Mouse (Mus musculus) embryonic stem cell, embryonic (primary cell): ENCODE measurements around the gene Dock1.

Experiments used
- CTCF ChIA-PET, 4 experiments: fragments of 300-600 bp in 2 of 4; fragments of 350-600 bp in 2 of 4; sonication (Branson Sonifier 250); formaldehyde crosslinking; loops; one replicate each; lab custom pipeline; 2022; ENCODE audit warnings: inconsistent platforms in 2 of 4; lab: Charles Lee
- POLR2A ChIA-PET, 4 experiments: fragments of 300-600 bp in 2 of 4; fragments of 350-600 bp in 2 of 4; sonication (Branson Sonifier 250); formaldehyde crosslinking; loops; one replicate each; lab custom pipeline; 2022; ENCODE audit warnings: antibody characterized with exemption in 4 of 4, inconsistent platforms in 1 of 4; lab: Charles Lee

Gene Dock1

DNA sequence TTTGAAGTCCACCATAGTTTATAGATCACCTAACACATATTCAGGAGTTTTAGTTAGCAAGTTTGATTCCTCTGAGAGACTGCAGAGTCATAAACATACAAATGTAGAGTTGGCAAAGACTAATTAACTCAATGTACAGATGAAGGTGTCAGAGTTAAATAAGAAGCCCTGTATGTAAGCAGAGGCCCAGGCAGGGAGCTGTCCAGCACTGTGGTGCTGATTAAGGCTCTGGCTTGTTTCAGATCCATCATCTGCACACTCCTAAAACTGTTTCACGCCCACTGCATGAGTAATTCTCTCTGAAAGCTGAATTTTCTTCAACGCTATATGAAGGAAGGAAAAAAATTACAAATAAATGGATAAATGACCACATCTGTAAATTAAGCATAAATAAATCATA is 193.7 kb downstream of the Dock1 start:
- ChIA-PET CTCF (no interaction called here), POLR2A (interaction anchor here in 1 of 4 experiments (0.6 kb wide), 1 partner anchor 661 kb away, joined by 3 read pairs; no protein-coding TSS in a partner anchor)

DNA sequence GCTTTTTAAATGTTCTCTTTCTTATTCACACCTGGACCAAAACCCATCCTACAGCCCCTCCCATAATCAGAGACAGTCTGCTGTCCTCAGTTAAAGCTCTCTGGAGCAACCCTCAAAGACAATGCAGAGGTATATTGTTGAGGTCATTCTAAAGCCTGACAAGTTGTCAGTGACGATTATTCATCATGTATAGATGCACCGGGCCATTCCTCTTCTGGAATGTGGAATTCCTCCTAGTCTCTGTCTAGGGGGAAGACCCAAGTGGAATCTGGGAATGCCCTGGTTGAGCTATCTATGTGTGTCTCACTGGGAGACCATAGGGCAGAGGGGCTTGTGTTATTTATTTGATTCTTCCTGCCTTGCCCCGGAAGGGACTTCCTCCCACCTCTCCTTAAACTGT is 202.1 kb downstream of the Dock1 start:
- CTCF ChIA-PET = interaction anchor here in 1 of 4 experiments (0.5 kb wide), 1 partner anchor 236 kb away, joined by 4 read pairs; no protein-coding TSS in a partner anchor
- POLR2A ChIA-PET = interaction anchor here in 2 of 4 experiments (0.7 to 1.4 kb wide), 4 partner anchors 24 to 101 kb away, joined by 3 to 6 read pairs (median 4); no protein-coding TSS in a partner anchor

DNA sequence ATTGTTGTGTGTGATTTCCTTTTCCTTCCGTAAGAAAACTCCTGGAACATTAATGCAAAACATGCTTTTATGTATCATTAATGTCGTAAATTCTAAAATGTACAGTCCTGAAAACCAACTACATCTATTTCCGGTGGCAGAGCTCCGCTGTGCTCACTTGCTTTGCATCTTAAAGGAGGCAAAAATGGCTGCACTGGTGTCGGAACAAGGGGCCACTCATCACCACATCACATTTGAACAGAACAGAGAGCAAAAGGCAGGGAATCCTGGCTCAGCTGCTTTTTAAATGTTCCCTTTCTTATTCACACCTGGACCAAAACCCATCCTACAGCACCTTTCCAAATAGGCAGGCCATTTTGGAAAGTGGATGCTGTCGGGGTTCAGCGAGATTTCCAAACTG is 202.5 kb downstream of the Dock1 start:
- POLR2A ChIA-PET = interaction anchor here in 1 of 4 experiments (1.3 to 1.4 kb wide), 2 partner anchors 95 to 101 kb away, joined by 4 to 6 read pairs; no protein-coding TSS in a partner anchor

DNA sequence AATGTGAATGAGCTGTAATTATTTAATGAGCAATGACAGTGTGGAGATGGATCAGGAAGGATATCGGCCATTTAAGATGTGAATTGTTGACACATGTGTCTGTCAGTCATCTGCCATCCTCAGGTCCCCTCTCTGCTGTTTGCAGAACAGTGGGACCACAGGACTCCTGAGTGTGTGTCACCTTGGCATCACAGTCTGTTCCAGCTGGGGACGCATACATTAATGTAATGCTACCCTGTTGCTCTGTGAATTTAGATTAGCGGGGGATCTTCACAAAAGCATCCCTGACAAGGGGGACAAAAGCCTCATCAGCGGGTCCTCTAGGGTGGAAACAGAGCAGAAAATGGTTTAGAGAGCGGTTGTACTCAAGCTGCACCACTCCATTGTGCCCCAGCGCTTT is 208.5 kb downstream of the Dock1 start:
- ChIA-PET POLR2A (interaction anchor here in 1 of 4 experiments (0.7 kb wide), 1 partner anchor 106 kb away, joined by 3 read pairs; no protein-coding TSS in a partner anchor), CTCF (no interaction called here)

More for the DNA sequence above, 202.5 kb downstream of the Dock1 start:
- CTCF ChIA-PET = interaction anchor here in 1 of 4 experiments (0.7 kb wide), 1 partner anchor 67 kb away, joined by 3 read pairs; no protein-coding TSS in a partner anchor

DNA sequence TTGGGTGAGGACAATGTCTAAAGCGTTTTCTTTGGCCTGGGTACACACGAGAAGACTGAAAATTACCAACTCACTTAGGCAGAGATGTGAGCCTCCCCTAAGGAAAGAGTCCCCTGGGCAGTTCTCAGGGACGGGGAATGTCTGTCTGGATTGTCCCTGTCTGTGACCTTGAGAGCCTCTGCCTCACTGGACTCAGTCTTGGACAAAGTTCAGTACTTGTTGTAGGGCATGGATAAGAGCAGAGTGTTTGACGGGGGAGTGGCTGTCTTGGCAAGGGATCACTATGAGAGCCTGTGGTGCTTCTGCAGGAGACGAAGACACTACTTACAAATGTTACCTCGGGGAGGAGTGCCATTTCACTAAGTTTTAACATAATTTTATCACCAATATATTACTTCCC is 210.0 kb downstream of the Dock1 start:
- ChIA-PET CTCF (no interaction called here), POLR2A (interaction anchor here in 1 of 4 experiments (1.6 kb wide), 1 partner anchor 11 kb away, joined by 3 read pairs; no protein-coding TSS in a partner anchor)

DNA sequence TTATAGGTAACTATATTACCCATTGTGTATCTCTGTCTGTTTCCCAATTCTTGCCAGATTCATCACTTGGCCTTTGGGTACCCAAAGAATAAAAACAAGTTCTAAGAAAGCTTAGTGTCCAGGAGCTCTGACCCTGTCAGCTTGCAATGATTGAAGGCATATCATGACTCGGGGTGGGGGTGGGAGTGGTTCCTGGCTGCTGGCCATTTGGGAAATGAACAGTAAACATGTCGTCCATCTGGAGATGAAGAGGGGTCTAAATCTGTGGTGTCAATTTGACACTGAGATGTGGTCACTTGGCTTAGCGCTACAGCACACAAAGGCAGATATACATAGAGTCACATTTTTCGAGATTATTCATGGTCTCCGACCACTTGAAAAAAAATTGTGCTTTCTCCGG is 213.1 kb downstream of the Dock1 start:
- POLR2A ChIA-PET = interaction anchor here in 1 of 4 experiments (0.6 kb wide), 1 partner anchor 1359 kb away, joined by 3 read pairs; no protein-coding TSS in a partner anchor
- CTCF ChIA-PET = interaction anchor here in 2 of 4 experiments (0.6 kb wide), 2 partner anchors 55 to 179 kb away, joined by 4 to 5 read pairs; partner anchors contain the start of gene Fam196a (in 1 of the 2)

DNA sequence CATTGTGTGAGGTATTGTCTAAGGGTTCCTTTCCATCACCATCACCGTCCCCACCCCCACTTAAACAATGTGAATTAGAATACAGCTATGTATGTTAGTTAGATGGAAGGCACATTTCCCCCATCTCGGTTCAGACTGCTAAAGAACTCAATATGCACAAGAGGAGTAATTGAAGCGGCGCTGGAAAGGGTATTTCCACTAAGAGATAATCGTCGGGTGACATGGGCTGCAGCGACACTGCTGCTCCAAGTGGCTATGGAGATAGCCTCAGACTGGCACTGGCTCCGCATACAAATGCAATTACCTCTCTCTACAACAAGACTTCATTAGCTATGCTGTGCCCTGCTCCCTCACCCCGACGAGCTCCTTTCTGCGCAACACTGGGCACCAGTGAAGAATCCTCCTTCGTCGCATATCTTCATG is 222.0 kb downstream of the Dock1 start:
- ChIA-PET POLR2A (interaction anchor here in 2 of 4 experiments (1.0 to 1.2 kb wide), 2 partner anchors 11 to 46 kb away, joined by 3 to 4 read pairs; partner anchors contain the start of gene Fam196a (in 1 of the 2)), CTCF (interaction anchor here in 2 of 4 experiments (0.8 to 1.6 kb wide), 10 partner anchors 10 to 595 kb away, joined by 3 to 7 read pairs (median 4); partner anchors contain the start of gene Fam196a (in 2 of the 2))

DNA sequence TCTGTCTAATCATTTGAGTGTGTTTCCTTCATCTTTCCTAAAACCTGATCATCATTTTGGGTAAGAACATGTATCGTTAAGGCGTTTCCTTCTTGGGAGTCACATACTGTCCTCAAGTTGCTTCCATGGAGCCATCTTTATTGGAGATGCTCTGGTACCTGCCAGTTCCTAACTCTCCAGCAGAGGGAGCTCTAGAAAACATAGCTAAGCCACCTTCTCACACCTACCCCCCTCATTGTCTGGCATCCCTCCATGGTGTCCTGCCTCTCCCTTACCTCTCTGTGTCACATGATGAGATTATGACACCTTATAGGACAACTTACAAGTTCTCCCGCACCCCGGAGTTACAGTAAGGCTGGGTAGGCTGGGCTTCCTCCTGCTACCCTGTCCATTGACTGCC is 222.5 kb downstream of the Dock1 start:
- CTCF ChIA-PET = interaction anchor here (0.6 to 1.6 kb wide), 16 partner anchors 10 to 749 kb away, joined by 3 to 12 read pairs (median 4); partner anchors contain the start of gene Fam196a (in 2 of the 4)
- POLR2A ChIA-PET = interaction anchor here in 2 of 4 experiments (1.0 to 1.2 kb wide), 2 partner anchors 11 to 46 kb away, joined by 3 to 4 read pairs; partner anchors contain the start of gene Fam196a (in 1 of the 2)

DNA sequence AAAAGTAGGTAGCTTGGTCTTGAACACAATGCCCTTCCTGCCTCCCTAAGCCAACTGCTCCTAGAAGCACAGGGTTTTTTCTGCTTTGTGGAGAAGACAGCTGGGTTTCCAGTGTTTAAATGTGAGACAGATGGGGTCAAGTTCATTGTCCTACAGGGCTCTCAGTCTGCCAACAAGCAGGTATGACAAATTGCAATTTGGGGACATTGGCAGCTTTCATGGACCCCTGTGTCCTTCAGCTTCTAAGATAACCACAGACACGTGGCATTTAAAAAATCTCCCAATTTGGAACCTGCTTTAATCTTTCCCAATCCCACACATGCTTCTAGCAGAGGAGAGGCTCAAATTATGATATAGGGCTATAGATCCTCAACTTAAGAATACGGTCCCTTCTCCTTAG is 224.2 kb downstream of the Dock1 start:
- ChIA-PET CTCF (no interaction called here), POLR2A (no interaction called here)

DNA sequence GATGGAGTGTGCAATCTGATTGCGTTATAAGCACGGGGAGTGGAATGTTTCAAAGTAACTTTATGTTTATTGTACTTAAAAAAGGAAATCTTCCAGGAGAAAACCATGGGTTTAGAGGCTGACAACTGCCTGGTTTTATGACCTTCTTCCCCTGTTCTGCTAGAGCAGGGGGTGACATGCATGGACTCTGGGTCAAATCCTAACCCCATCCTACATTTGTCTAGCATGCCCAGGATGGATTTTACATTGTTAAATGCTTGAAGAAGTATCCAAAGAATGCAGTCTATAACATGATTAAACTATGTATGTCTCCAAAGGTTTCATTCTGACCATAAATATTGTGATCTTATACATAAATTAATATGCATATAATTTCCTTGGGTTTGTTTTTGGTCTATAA is 229.0 kb downstream of the Dock1 start:
- POLR2A ChIA-PET = interaction anchor here in 1 of 4 experiments (0.7 kb wide), 1 partner anchor 46 kb away, joined by 4 read pairs; no protein-coding TSS in a partner anchor
- CTCF ChIA-PET = no interaction called here

DNA sequence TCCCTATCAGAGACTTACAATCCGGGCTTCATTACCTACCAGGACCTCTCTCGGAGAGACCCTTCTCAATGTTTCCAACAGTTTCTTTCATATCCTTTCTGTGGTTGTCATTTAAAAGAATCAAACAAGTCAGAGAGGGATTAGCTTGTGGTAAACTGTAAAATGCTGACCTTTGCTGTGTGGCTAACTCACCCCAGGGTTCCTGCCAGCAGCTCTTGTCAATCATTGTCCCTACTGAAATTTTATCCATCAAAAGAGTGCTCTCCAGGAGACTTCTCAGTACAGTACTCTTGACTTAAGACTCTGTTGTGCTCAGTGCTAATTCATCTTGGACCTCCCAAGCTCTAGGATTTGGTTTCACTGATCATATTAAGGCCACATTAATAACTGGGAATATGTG is 231.5 kb downstream of the Dock1 start:
- ChIA-PET POLR2A (no interaction called here), CTCF (no interaction called here)

DNA sequence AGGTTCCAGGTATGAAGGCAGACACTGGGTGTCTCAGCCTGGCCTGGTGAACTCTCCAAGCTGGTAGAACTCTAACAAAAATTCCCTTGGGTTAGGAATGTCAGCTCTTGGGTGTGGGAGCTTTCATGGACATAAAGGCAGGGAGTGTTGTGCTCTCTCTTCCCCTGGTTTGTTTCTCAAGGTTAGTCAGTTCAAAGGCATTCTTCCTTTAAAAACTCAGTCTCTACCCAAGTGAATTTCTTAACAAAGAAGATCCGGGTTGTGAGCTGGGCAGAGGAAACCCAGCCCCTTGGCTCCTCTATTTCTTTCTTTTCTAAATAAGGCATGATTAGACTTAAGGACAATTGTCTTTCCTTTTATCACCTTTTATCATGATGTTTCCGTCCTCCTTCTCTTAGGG is 261.4 kb downstream of the Dock1 start:
- CTCF ChIA-PET = interaction anchor here in 1 of 4 experiments (1.3 kb wide), 1 partner anchor 39 kb away, joined by 3 read pairs; no protein-coding TSS in a partner anchor

DNA sequence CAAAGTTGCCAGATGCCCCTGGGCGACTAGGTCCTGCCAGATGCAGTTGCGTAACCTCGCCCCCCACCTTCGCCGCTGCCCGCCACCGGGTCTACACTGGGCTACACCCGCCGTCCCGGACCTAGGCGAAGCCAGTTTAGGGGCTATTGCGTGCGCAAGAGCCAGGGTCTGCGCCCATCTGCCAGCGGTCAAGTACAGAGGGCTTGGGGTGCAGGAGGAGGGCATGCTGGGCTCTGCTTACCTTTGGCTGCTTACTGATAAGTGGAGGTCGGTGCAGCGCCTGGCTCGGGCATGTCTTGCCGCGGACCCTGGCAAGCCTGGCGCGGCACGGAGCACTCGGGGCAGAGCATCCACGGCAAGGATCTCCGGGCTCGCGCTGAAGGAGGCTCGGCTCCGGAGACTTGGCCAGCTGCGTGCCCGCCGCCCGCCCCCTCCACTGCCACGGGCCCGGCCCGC is 267.0 kb downstream of the Dock1 start:
- ChIA-PET CTCF (interaction anchor here in 3 of 4 experiments (0.6 to 2.1 kb wide), 7 partner anchors 8 to 694 kb away, joined by 4 to 7 read pairs (median 5); no protein-coding TSS in a partner anchor), POLR2A (interaction anchor here in 1 of 4 experiments (1.0 kb wide), 1 partner anchor 14 kb away, joined by 3 read pairs; no protein-coding TSS in a partner anchor)

More for the DNA sequence above, 261.4 kb downstream of the Dock1 start:
- POLR2A ChIA-PET = interaction anchor here in 1 of 4 experiments (0.6 to 0.8 kb wide), 2 partner anchors 23 to 45 kb away, joined by 3 read pairs; no protein-coding TSS in a partner anchor

DNA sequence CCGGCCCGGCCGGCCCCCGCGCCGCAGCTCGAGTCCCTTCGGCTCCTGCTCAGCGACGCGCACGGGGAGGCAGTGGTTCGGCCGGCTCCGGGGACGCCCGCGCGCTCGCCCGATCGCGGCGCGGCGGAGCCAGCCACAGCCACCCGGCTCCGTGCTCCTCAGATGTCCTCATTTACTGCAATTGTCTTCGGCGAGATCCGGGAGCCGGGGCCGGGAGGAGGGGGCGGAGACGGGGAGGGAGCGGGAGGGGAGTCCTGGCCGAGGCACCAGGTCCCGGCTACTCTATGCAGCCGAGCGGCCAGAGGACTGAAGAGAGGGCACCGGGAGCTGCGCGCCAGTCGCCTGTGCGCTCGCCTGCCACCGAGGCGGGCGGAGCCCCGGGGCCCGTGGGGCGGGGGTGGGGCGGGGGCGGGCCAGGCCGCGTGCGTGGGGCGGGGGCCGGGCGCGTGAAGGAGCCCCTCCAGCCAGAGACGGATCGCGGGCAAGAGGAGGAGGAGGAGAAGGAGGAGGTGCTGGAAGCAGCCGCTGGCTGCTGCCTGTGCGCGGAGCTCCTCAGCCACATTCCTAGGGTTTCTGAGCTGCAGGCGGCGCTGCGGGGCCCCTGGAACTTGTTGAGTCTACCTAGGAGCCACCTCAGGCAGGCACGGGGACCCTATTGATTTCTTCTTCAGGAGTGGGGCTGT is 267.6 kb downstream of the Dock1 start, which contains the start of gene Fam196a:
Gene Fam196a (minus strand): TSS at position 504 of the 683 bp plus-strand sequence.
- POLR2A ChIA-PET = interaction anchor here in 2 of 4 experiments (0.6 to 1.2 kb wide), 5 partner anchors 23 to 258 kb away, joined by 3 to 4 read pairs (median 3); no protein-coding TSS in a partner anchor
- CTCF ChIA-PET = interaction anchor here (0.5 to 2.1 kb wide), 14 partner anchors 8 to 1302 kb away, joined by 3 to 7 read pairs (median 4); no protein-coding TSS in a partner anchor

DNA sequence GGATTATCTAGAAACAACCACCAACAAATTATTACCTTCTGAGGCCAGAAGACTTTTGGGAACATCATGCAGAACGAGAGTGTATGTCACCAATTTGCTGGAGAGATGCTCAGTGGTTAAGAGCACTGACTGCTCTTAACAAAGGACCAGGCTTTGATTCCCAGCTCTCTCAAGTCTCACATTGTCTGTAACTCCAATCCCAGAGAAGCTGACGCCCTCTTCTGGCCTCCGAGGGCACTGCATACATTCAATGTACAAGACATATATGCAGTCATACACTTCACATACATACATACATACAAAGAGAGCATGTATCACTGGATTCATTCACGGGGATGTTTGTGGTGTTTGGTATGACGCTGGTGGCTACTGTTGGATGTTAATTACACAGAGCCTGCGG is 271.4 kb downstream of the Dock1 start:
- ChIA-PET POLR2A (interaction anchor here in 1 of 4 experiments (1.3 kb wide), 1 partner anchor 24 kb away, joined by 3 read pairs; no protein-coding TSS in a partner anchor), CTCF (interaction anchor here in 1 of 4 experiments (0.6 kb wide), 1 partner anchor 924 kb away, joined by 4 read pairs; no protein-coding TSS in a partner anchor)

DNA sequence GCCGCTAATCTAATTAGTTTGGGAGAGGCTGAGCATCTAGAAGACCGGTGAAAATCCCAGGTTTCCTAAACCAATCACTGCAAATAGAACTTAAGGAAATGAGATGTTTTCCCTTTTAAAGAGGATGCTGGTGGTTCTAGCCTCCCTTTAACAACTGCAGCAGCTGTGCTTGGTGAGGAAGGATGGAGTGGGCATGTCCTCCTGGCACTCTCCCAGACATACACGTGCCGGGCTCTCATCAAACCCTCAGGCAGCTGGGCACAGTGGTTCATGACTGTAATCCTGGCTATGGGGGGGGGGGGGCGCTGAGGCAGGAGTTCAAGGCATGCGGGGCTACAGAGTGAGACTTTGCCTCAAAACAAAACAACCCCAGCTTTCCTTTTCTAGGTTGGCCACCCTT is 272.6 kb downstream of the Dock1 start:
- POLR2A ChIA-PET = interaction anchor here in 2 of 4 experiments (1.2 to 1.3 kb wide), 2 partner anchors 10 to 25 kb away, joined by 3 to 4 read pairs; no protein-coding TSS in a partner anchor
- CTCF ChIA-PET = interaction anchor here in 2 of 4 experiments (0.6 to 0.9 kb wide), 3 partner anchors 247 to 488 kb away, joined by 3 read pairs; no protein-coding TSS in a partner anchor

DNA sequence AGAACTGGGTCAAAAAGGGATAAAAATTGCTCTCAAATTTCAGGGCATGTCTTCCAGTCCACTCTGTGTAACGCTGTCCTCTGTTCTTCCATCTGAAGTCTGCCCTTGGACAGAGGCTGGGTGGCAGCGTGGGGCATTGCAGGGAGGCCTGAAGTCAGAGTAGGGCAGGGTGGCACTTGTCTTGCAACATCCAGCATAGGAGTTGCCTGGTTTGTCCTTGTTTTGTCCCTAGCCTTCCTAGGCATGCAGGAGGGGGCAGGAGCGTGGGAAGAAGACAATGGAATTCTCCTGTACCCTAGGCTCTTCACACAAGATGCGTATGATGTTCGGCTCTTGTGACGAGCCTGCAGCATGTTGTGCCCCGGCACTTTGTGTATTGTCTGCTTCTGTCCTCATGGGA is 273.2 kb downstream of the Dock1 start:
- CTCF ChIA-PET = no interaction called here

More for the DNA sequence above, 273.2 kb downstream of the Dock1 start:
- POLR2A ChIA-PET = interaction anchor here in 1 of 4 experiments (1.2 kb wide), 1 partner anchor 11 kb away, joined by 4 read pairs; no protein-coding TSS in a partner anchor
